Mouse (Mus musculus) bone marrow macrophage, adult 2 months (primary cell): Measurements from ENCODE around the gene Apbb2. TPM values are rescaled to one million over a fixed set of nuclear protein-coding genes. Genes with fewer than 3 reads are reported as not detected.

Experiments used
- H3K27ac ChIP-seq: 2 replicates; pipeline ENCODE4 v1.5.1; 2012; ENCODE audit warnings: low read depth, low read length; ENCODE audit not compliant: insufficient read depth
- H3K4me1 ChIP-seq: 2 replicates; pipeline ENCODE4 v1.6.1; 2012; ENCODE audit warnings: low read length; ENCODE audit not compliant: control insufficient read depth, insufficient read depth
- H3K4me3 ChIP-seq: 2 replicates; pipeline ENCODE4 v1.5.1; 2012; ENCODE audit warnings: mild to moderate bottlenecking, low read length, moderate library complexity; ENCODE audit not compliant: insufficient read depth
- CTCF ChIP-seq: IDR thresholded peaks from 2 replicates; pipeline ENCODE4 v1.5.1; 2012; ENCODE audit warnings: low read depth, mild to moderate bottlenecking, low read length, moderate library complexity
- POLR2A ChIP-seq: IDR thresholded peaks from 2 replicates; pipeline ENCODE4 v1.6.1; 2012; ENCODE audit warnings: mild to moderate bottlenecking, low read depth, low read length, borderline replicate concordance
- polyA plus RNA-seq: library from polyadenylated mRNA; stranded (reverse); fragments of >200 nt; gene quantifications from 2 replicates; pipeline ENCODE4 v1.2.4, GENCODE M21; 2012; ENCODE audit not compliant: missing spikeins, insufficient read depth, insufficient read length

Apbb2 gene
- polyA plus RNA-seq, 1 experiment, result 22.5 TPM

GRCm38 (mm10) chr5:66360739-66361138, 257.8 kb downstream of the Apbb2 start:
- Histone ChIP-seq H3K4me3 (no peak overlapping the region), H3K27ac (no peak overlapping the region), H3K4me1 (peaks cover 19% of the 10 kb centered on the region)
- TF ChIP-seq POLR2A (no peak), CTCF (no peak)

- Histone ChIP-seq H3K4me1 (peaks cover 19% of the 10 kb centered on the region), H3K27ac (no peak overlapping the region), H3K4me3 (no peak overlapping the region)
- TF ChIP-seq CTCF (no peak), POLR2A (no peak)
Observed at GRCm38 (mm10) chr5:66359742-66360423, 258.7 kb downstream of the Apbb2 start.

DNA sequence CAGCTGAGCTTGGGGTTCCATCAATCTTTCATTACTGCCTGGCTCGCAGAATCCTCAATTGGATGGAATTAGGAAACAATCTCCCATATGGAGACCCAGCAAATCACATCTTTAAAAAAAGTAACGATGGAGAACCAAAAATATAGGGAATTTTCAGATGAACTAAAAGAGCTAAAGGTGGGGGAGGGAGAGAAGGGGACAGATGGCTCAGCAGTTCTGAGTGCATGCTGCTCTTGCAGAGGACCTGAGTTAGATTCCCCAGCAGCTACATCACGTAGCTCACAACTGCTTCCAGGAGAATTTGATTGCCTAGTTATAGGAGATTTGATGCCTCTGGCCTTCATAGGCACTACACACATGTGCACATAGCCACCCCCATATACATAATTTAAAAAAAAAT, 263.4 kb downstream of the Apbb2 start:
- Histone ChIP-seq H3K4me3 (no peak overlapping the region), H3K4me1 (no peaks in the 10 kb centered on the region), H3K27ac (no peak overlapping the region)
- TF ChIP-seq CTCF, result no peak
- TF ChIP-seq POLR2A, result no peak

DNA sequence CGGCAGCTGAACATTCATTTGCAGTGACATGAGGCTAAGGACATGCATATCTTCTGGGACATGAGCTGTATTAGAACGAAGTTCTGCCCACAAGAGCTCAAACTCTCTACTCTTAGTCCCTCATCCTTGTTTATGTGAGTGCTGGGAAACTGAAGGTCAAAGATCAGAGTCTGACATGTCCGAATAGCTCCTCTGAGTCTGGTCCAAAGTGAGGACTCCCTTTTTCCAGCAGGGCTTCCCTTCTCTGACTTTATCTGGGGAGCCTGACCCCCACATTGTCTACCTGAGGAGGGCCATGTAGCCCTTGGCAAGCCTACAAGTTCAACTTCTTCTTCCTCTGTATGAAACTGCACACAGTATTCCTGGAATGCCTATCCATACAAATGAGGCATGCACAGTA, 264.7 kb downstream of the Apbb2 start:
- H3K4me1 ChIP-seq, result no peaks in the 10 kb centered on the region
- H3K4me3 ChIP-seq, result no peak overlapping the region
- no peak overlapping the region for H3K27ac ChIP-seq
- TF ChIP-seq POLR2A, result no peak
- TF ChIP-seq CTCF, result no peak

DNA sequence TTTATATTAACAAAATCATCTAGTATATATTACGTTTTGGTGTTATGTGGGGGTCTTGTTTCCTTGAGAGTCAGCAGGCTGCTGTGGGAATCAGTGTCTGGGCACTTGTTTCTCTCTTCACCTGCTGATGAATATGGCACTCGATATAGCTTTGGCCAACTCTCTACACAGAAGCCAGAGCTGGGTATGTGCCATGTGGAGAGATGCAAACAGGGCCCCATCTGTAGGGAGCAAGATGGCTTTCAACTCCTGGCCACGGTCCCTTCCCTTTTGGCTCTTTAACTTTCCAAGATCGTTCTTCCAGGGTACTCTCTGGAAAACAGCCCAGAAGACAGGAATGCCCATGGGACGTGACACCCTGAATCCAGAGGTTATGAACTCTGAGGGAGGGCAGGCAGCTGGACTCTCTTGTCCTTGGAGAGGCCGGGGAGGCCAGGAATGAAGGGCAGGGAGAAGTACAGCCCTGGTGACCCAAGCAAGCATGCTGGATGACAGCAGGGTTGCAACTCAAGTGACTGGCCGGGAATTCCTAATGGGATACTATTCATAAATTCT, 266.7 kb downstream of the Apbb2 start:
- Histone ChIP-seq H3K4me1 (no peaks in the 10 kb centered on the region), H3K27ac (no peak overlapping the region), H3K4me3 (no peak overlapping the region)
- TF ChIP-seq CTCF (no peak), POLR2A (no peak)

GRCm38 (mm10) chr5:66351064-66351463, 267.5 kb downstream of the Apbb2 start:
- Histone ChIP-seq H3K27ac (no peak overlapping the region), H3K4me1 (no peaks in the 10 kb centered on the region), H3K4me3 (no peak overlapping the region)
- no peak for TF ChIP-seq CTCF
- TF ChIP-seq POLR2A, result no peak

GRCm38 (mm10) chr5:66350611-66351010, 268.0 kb downstream of the Apbb2 start:
- TF ChIP-seq POLR2A (no peak), CTCF (no peak)

DNA sequence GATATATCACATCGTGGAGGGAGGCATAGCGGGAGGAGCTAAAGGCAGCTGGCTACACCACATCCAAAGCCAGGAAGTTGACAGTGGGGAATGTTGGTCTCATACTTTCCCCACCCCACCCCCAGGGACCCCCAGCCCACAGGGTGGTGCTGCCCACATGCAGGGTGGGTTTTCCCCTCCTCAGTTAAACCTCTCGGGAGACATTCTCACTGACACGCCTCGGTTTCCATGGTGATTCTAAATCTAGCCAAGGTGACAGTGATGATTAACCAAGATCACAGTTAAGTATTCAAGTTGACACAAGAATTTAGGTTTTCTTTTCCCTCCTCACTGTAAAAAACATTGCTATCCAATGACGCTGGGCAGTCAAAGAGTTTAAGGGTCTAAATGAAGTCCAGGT, 270.2 kb downstream of the Apbb2 start:
- Histone ChIP-seq H3K4me1 (peaks cover 5% of the 10 kb centered on the region; the same call in 1 of the 2 replicates), H3K27ac (no peak overlapping the region), H3K4me3 (no peak overlapping the region)
- TF ChIP-seq CTCF, result no peak
- TF ChIP-seq POLR2A, result no peak

More at GRCm38 (mm10) chr5:66350611-66351010, 268.0 kb downstream of the Apbb2 start:
- no peak overlapping the region for H3K27ac ChIP-seq
- H3K4me1 ChIP-seq, result no peaks in the 10 kb centered on the region
- no peak overlapping the region for H3K4me3 ChIP-seq

- TF ChIP-seq POLR2A, result no peak
- TF ChIP-seq CTCF, result no peak
- peaks cover 5% of the 10 kb centered on the region; the same call in 1 of the 2 replicates for H3K4me1 ChIP-seq
- no peak overlapping the region for H3K27ac ChIP-seq
- H3K4me3 ChIP-seq, result no peak overlapping the region
Observed at GRCm38 (mm10) chr5:66346756-66347155, 271.8 kb downstream of the Apbb2 start.

DNA sequence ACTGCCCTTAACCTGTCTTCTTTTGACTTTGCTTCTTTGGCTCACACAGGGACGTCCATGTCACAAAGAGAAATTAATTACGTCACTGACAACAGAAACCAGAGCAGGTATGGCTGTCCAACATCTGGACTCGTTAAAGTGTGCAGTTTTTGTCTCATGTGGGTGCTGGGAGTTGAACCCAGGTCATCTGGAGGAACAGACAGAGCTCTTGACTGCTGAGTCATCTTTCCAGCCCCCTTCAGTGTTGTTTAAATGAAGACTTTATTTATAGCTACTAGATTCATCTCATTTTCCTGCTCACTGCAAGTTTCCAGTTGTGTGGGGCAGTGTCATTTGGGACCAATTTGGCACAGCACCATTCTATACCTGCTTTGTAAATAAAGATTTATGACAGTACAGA, 273.4 kb downstream of the Apbb2 start:
- H3K4me1 ChIP-seq, result peaks cover 5% of the 10 kb centered on the region; the same call in 1 of the 2 replicates

More for the DNA sequence above, 273.4 kb downstream of the Apbb2 start:
- no peak overlapping the region for H3K27ac ChIP-seq
- no peak for TF ChIP-seq CTCF
- no peak for TF ChIP-seq POLR2A
- no peak overlapping the region for H3K4me3 ChIP-seq
